In the genomic region with DNA sequence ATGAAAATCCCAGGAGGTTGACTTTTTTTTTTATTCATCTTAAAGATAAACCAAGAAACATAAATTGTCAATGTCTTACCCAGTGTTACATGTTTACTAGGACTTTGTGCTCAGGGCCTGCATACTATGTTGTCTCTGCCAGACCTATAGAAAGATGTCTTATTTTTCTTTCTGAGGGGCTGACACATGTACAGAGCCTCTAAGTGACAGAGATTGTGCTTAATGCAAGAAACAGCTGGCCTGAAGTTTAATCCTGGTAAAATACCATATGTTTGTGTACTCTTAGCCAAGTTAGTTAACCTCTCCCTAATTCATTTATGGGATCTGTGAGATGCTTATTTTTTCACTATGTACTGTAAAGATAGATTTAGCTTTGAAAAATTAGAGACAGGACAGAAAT, we compare ENCODE assay signal across 23 mouse cellular contexts. TPM values are rescaled to one million over a fixed set of nuclear protein-coding genes. Genes with fewer than 3 reads are reported as not detected.
DNase-seq lines count a peak whose midpoint lies in the region; ATAC-seq and TF ChIP-seq lines count a peak whose summit lies in the region.
"Had no signal": no experiment of that assay in that cellular context is flagged by ENCODE, and none has a peak within 500 bp of the region (broad histone marks: within the 10 kb centered on the region; RNA-seq: fewer than 3 reads in every experiment).

No protein-coding gene starts in this region.

- H3K36me3 ChIP-seq in lung, embryonic 14.5 days (ENCODE audit: insufficient read depth) = no peaks in the 10 kb centered on the region
- H3K36me3 ChIP-seq in lung, embryonic 15.5 days = no peaks in the 10 kb centered on the region
- H3K36me3 ChIP-seq in lung, embryonic 16.5 days (ENCODE audit: control insufficient read depth, insufficient read depth, low read length) = no peaks in the 10 kb centered on the region
- no peaks in the 10 kb centered on the region for H3K36me3 ChIP-seq in forebrain, postnatal 0 days (ENCODE audit: insufficient read depth)

- no peak overlapping the region for H3K4me2 ChIP-seq in lung, embryonic 14.5 days
- no peak overlapping the region for H3K4me2 ChIP-seq in lung, embryonic 15.5 days
- no peak overlapping the region for H3K4me2 ChIP-seq in lung, embryonic 16.5 days (ENCODE audit: low read depth, low read length)
- H3K4me2 ChIP-seq in forebrain, postnatal 0 days (ENCODE audit: low read depth) = no peak overlapping the region

- TF ChIP-seq POLR2A in lung, adult 2 months (IDR thresholded peaks at IDR 0.05; ENCODE audit: borderline replicate concordance, extremely low read depth, low read depth, low read length) = no peak
- TF ChIP-seq POLR2A in brain, embryonic 14.5 days (IDR thresholded peaks at IDR 0.05; ENCODE audit: borderline replicate concordance, extremely low read depth, insufficient read depth, insufficient read length, poor library complexity, severe bottlenecking) = no peak

- peak; percentile 79; the same call in 1 of the 2 replicates for ATAC-seq in lung, embryonic 14.5 days (ENCODE audit: insufficient read depth)
- ATAC-seq in lung, embryonic 15.5 days (ENCODE audit: borderline replicate concordance, extremely low read depth, low FRiP score, low TSS enrichment) = peak; percentile 75; the same call in 1 of the 2 replicates
- peak; percentile 82 for ATAC-seq in lung, embryonic 16.5 days (ENCODE audit: low read depth)
- no peak for ATAC-seq in forebrain, postnatal 0 days
- ATAC-seq: activated CD4-positive, CD25-positive, alpha-beta regulatory T cell, adult 4 months; CD4-positive, CD25-positive, alpha-beta regulatory T cell, adult 4 months; Patski had no signal

- H3K9me3 ChIP-seq in lung, embryonic 14.5 days (ENCODE audit: low read depth, low read length) = no peaks in the 10 kb centered on the region
- no peaks in the 10 kb centered on the region for H3K9me3 ChIP-seq in lung, embryonic 15.5 days
- H3K9me3 ChIP-seq in lung, embryonic 16.5 days (ENCODE audit: control insufficient read depth, low read length) = no peaks in the 10 kb centered on the region
- H3K9me3 ChIP-seq in forebrain, postnatal 0 days (ENCODE audit: low read length) = no peaks in the 10 kb centered on the region

- H3K4me3 ChIP-seq in lung, embryonic 14.5 days (ENCODE audit: low read depth, low read length) = no peak overlapping the region
- H3K4me3 ChIP-seq in lung, embryonic 15.5 days = no peak overlapping the region
- H3K4me3 ChIP-seq in lung, embryonic 16.5 days (ENCODE audit: low read length) = no peak overlapping the region
- H3K4me3 ChIP-seq in lung, adult 2 months (replicated peaks; ENCODE audit: extremely low read depth, low read depth, low read length) = no peak overlapping the region
- no peak overlapping the region for H3K4me3 ChIP-seq in forebrain, postnatal 0 days (ENCODE audit: low read depth, low read length)

- no peaks in the 10 kb centered on the region for H3K27me3 ChIP-seq in lung, embryonic 14.5 days (ENCODE audit: insufficient read depth, low read length)
- no peaks in the 10 kb centered on the region for H3K27me3 ChIP-seq in lung, embryonic 15.5 days
- H3K27me3 ChIP-seq in lung, embryonic 16.5 days (ENCODE audit: control insufficient read depth, insufficient read depth, low read depth, low read length) = no peaks in the 10 kb centered on the region
- H3K27me3 ChIP-seq in forebrain, postnatal 0 days (ENCODE audit: insufficient read depth, low read length) = no peaks in the 10 kb centered on the region
- H3K27me3 ChIP-seq: CH12.LX, Patski had no signal

- peak; percentile 66 for DNase-seq in lung, embryonic 14.5 days
- no peak for DNase-seq in lung, adult 18-20 months
- DNase-seq in lung, postnatal 14 days = no peak
- DNase-seq in lung, adult 2 months = no peak
- peak; percentile 19 for DNase-seq in brain, embryonic 14.5 days (ENCODE audit: low read depth)
- DNase-seq in forebrain, postnatal 0 days = no peak
- DNase-seq: adrenal gland, adult 2 months; adrenal gland, adult 8-10 months; adrenal gland, postnatal 10 days; adrenal gland, postnatal 14 days; adrenal gland, postnatal 25 days; adrenal gland, postnatal 36 days; B cell, adult 2 months; cerebellum, adult 11 months; cerebellum, adult 11-12 months; cerebellum, adult 18-20 months had no signal

- peaks cover 3% of the 10 kb centered on the region; the same call in 1 of the 2 replicates for H3K4me1 ChIP-seq in lung, embryonic 14.5 days (ENCODE audit: insufficient read depth)
- H3K4me1 ChIP-seq in lung, embryonic 15.5 days = no peaks in the 10 kb centered on the region
- no peaks in the 10 kb centered on the region for H3K4me1 ChIP-seq in lung, embryonic 16.5 days (replicated peaks; ENCODE audit: control insufficient read depth, insufficient read depth, low read length)
- H3K4me1 ChIP-seq in lung, adult 2 months (ENCODE audit: control insufficient read depth, insufficient read depth, low read length) = no peaks in the 10 kb centered on the region
- no peaks in the 10 kb centered on the region for H3K4me1 ChIP-seq in forebrain, postnatal 0 days (ENCODE audit: insufficient read depth)

- no peak for TF ChIP-seq CTCF in lung, embryonic 14.5 days (IDR thresholded peaks at IDR 0.05; ENCODE audit: low read depth)
- TF ChIP-seq CTCF in lung, adult 2 months (IDR thresholded peaks at IDR 0.05; ENCODE audit: insufficient read depth, low read length) = no peak
- no peak for TF ChIP-seq CTCF in brain, embryonic 14.5 days (IDR thresholded peaks at IDR 0.05; ENCODE audit: borderline replicate concordance, extremely low read depth, insufficient read depth, insufficient read length)
- no peak for TF ChIP-seq CTCF in forebrain, postnatal 0 days (IDR thresholded peaks at IDR 0.05; ENCODE audit: low read depth)

- H3K27ac ChIP-seq in lung, embryonic 14.5 days (ENCODE audit: low read depth) = no peak overlapping the region
- H3K27ac ChIP-seq in lung, embryonic 15.5 days = no peak overlapping the region
- no peak overlapping the region for H3K27ac ChIP-seq in lung, embryonic 16.5 days (ENCODE audit: low read length)
- H3K27ac ChIP-seq in forebrain, postnatal 0 days (ENCODE audit: low read depth, low read length) = no peak overlapping the region

- no peak overlapping the region for H3K9ac ChIP-seq in lung, embryonic 14.5 days
- H3K9ac ChIP-seq in lung, embryonic 15.5 days = no peak overlapping the region
- no peak overlapping the region for H3K9ac ChIP-seq in lung, embryonic 16.5 days (ENCODE audit: low read length)
- H3K9ac ChIP-seq in forebrain, postnatal 0 days = no peak overlapping the region

RNA-seq across cellular contexts. Expression of a gene that starts 30.4 kb away (rescaled TPM):
- 3.2 and 3.7 TPM in 2 replicates for polyA plus RNA-seq in lung, embryonic 14.5 days (2014; fragmentation: Nextera tagmentation; extraction: Ambion mirVana)
- polyA plus RNA-seq in lung, embryonic 15.5 days (2015; fragmentation: Nextera tagmentation; extraction: Ambion mirVana) = 3.7 and 4.7 TPM in 2 replicates
- 3.8 TPM in 2 replicates for polyA plus RNA-seq in lung, embryonic 16.5 days (2015; fragmentation: Nextera tagmentation; extraction: Ambion mirVana)
- 2.2 and 3.1 TPM in 2 replicates for polyA plus RNA-seq in lung, adult 2 months (2012; rRNA removed)
- 0.93 and 2.0 TPM in 2 replicates for polyA plus RNA-seq in brain, embryonic 14.5 days (2012; rRNA removed)
- total RNA-seq in forebrain, postnatal 0 days (2014; rRNA removed) = 2.1 and 2.6 TPM in 2 replicates
- polyA plus RNA-seq in forebrain, postnatal 0 days (2015; fragmentation: Nextera tagmentation; extraction: Ambion mirVana) = 1.1 and 1.8 TPM in 2 replicates
- total RNA-seq: CH12.LX, MEL had no signal
- polyA plus RNA-seq: CD4-positive, CD25-positive, alpha-beta regulatory T cell, adult 4 months had no signal

Comparison
In these comparisons a context has a peak if more than half of its experiments do, and no peak if none do; other contexts are left out.
1. DNase-seq: peak in lung, embryonic 14.5 days (single experiment) and brain, embryonic 14.5 days (single experiment); none in lung, adult 18-20 months (0 of 2), lung, postnatal 14 days (single experiment), lung, adult 2 months (single experiment) and forebrain, postnatal 0 days (single experiment).